Mouse (Mus musculus) forebrain, embryonic 16.5 days (tissue): ENCODE results near the gene Pdxk. TPM values are rescaled to one million over a fixed set of nuclear protein-coding genes. Genes with fewer than 3 reads are reported as not detected.
A peak's percentile ranks its signal among the peaks of the same experiment; 100 is the strongest.

Source experiments
- ATAC-seq: fragments of 200-750 bp; cut with Nextera tagmentation; 2 replicates; pipeline ENCODE4 v1.8.0; 2017; ENCODE audit warnings: mild to moderate bottlenecking, moderate library complexity
- H3K27ac ChIP-seq: fragments of 300-500 bp; sonication (generic); 2 replicates; pipeline ENCODE4 v1.5.1; 2014; ENCODE audit warnings: low read length, control low read depth
- H3K27me3 ChIP-seq: fragments of 300-500 bp; sonication (generic); replicated peaks from 2 replicates; pipeline ENCODE4 v1.6.1; 2014; ENCODE audit warnings: low read length; ENCODE audit not compliant: control insufficient read depth, insufficient read depth
- H3K36me3 ChIP-seq: fragments of 300-500 bp; sonication (generic); 2 replicates; pipeline ENCODE4 v1.6.1; 2014; ENCODE audit not compliant: control insufficient read depth, insufficient read depth
- H3K4me1 ChIP-seq: fragments of 300-500 bp; sonication (generic); replicated peaks from 2 replicates; pipeline ENCODE4 v1.6.1; 2014; ENCODE audit warnings: low read length; ENCODE audit not compliant: control insufficient read depth, insufficient read depth
- H3K4me2 ChIP-seq: fragments of 300-500 bp; sonication (generic); 2 replicates; pipeline ENCODE4 v1.6.1; 2014; ENCODE audit warnings: mild to moderate bottlenecking, low read length, control low read depth
- H3K4me3 ChIP-seq: fragments of 300-500 bp; sonication (generic); replicated peaks from 2 replicates; pipeline ENCODE4 v1.5.1; 2014; ENCODE audit warnings: mild to moderate bottlenecking, low read length, control low read depth
- H3K9ac ChIP-seq: fragments of 300-500 bp; sonication (generic); replicated peaks from 2 replicates; pipeline ENCODE4 v1.6.1; 2014; ENCODE audit warnings: low read depth, low read length, control low read depth
- H3K9me3 ChIP-seq: fragments of 300-500 bp; sonication (generic); 2 replicates; pipeline ENCODE4 v1.6.1; 2016; ENCODE audit warnings: low read length; ENCODE audit not compliant: control insufficient read depth
- WGBS: fragments of 180-500 bp; shearing (Covaris S2); extraction: QIAGEN DNeasy Blood & Tissue Kit; methylation state at CpG from one replicate; pipeline ENCODE4 v1.1.7; 2014; 5-methylcytosine and 5-hydroxymethylcytosine counted together
- polyA plus RNA-seq: library from polyadenylated mRNA; unstranded; fragments of >200 nt; fragmentation: Nextera tagmentation; extraction: Ambion mirVana; gene quantifications from 2 replicates; pipeline ENCODE4 v1.2.1, GENCODE M21; 2015

Gene Pdxk
- polyA plus RNA-seq, 1 experiment from 2014 or later = 23.0 TPM

DNA sequence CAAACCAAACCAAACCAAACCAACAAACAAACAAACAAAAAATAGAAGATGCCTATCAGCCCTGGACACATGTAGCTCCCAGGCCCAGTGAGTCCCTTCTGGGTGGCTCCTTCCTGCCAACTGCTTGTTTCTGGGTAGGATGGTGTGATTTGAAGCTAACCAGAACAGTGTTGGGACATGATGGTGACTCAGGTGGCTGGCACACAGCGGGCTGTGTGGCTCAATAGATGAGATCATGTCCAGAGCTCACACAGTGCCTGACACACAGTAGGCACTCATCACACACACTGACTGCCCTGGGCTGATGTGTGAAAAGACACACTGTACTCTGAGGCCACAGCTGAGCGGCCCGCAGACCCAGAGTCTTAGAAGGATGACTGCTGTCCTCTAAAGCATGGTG lies 18.6 kb downstream of the Pdxk start:
- ATAC-seq = no peak
- no peaks in the 10 kb centered on the region for H3K27me3 ChIP-seq
- no peak overlapping the region for H3K4me2 ChIP-seq
- no peak overlapping the region for H3K9ac ChIP-seq
- H3K36me3 ChIP-seq = 0 out of 2 replicates have a peak, but pooled peaks cover 2% of the 10 kb centered on the region
- H3K4me3 ChIP-seq = no peak overlapping the region
- 94% methylated on average over 3 of the region's 3 CpGs for WGBS
- no peaks in the 10 kb centered on the region for H3K9me3 ChIP-seq
- no peaks in the 10 kb centered on the region for H3K4me1 ChIP-seq
- no peak overlapping the region for H3K27ac ChIP-seq

DNA sequence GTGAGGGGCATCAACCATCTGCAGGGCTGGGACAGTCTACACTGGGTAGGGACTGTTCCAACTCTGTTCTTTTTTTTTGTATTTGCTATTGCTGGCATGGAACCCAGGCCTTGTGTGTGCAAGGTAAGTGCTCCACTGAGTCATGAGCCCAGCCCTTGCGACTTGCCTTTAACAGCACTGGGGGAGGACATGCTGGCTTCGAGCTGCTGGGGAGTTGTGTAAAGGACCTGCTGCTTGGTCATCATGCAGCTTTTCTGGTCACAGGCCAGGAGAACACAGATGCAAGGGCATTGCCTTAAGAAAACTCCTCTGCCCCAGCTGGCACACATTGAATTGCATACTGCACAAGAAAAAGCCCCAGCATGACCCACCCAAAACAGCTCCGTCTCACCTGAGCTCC lies 22.5 kb downstream of the Pdxk start:
- Histone ChIP-seq H3K4me1 (no peaks in the 10 kb centered on the region), H3K9ac (no peak overlapping the region), H3K9me3 (no peaks in the 10 kb centered on the region), H3K27me3 (no peaks in the 10 kb centered on the region), H3K27ac (no peak overlapping the region), H3K4me3 (no peak overlapping the region), H3K36me3 (0 out of 2 replicates have a peak, but pooled peaks cover 2% of the 10 kb centered on the region), H3K4me2 (no peak overlapping the region)
- ATAC-seq = no peak
- WGBS = 97% methylated on average over 3 of the region's 3 CpGs

DNA sequence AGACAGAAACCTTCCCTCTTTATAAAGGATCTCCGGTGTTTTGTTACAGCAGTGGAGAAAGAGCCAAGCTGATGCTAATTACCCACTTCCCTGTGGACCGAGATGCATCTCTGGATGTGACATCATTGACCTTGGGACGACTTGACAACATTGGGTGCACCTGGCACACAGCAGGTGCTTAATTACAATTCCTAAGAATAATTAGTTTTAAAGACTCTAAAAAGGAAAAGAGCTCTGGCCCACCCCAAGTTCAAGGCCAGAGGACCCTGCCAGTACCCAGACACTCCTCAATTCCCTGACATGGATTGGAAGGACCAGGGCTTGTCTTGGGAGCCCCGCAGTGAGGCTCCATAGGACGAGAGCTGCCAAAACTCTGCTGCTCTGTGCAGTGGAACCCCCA lies 23.2 kb downstream of the Pdxk start:
- ATAC-seq = no peak
- Histone ChIP-seq H3K27ac (no peak overlapping the region), H3K9ac (no peak overlapping the region), H3K4me1 (no peaks in the 10 kb centered on the region), H3K4me2 (no peak overlapping the region), H3K36me3 (0 out of 2 replicates have a peak, but pooled peaks cover 2% of the 10 kb centered on the region), H3K27me3 (no peaks in the 10 kb centered on the region), H3K9me3 (no peaks in the 10 kb centered on the region), H3K4me3 (no peak overlapping the region)
- whole genome bisulfite sequencing = 72% methylated on average over 5 of the region's 5 CpGs

DNA sequence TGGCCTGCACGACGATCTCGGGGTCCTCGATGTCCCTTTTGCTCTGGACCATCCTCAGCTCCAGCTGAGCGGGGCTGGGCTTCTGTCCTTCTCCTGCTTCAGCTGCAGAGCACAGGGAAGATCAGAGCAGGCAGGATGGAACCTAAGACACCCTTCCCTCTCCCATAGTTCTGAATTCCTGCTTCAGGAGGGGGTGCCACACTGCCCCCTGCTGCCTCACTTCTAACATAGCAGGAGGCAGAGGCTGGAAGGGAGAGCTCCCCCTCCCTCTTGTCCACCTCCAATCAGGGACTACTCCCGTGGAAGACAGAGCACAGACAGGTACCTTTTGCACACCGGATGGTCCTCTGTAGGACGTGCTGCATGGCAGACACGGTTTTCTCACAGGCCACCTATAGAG lies 24.0 kb downstream of the Pdxk start:
- no peak overlapping the region for H3K4me2 ChIP-seq
- no peaks in the 10 kb centered on the region for H3K4me1 ChIP-seq
- no peak overlapping the region for H3K27ac ChIP-seq
- no peak for ATAC-seq
- H3K9ac ChIP-seq = no peak overlapping the region
- 66% methylated on average over 9 of the region's 9 CpGs for WGBS
- 0 out of 2 replicates have a peak, but pooled peaks cover 2% of the 10 kb centered on the region for H3K36me3 ChIP-seq
- no peak overlapping the region for H3K4me3 ChIP-seq
- H3K9me3 ChIP-seq = no peaks in the 10 kb centered on the region
- no peaks in the 10 kb centered on the region for H3K27me3 ChIP-seq

DNA sequence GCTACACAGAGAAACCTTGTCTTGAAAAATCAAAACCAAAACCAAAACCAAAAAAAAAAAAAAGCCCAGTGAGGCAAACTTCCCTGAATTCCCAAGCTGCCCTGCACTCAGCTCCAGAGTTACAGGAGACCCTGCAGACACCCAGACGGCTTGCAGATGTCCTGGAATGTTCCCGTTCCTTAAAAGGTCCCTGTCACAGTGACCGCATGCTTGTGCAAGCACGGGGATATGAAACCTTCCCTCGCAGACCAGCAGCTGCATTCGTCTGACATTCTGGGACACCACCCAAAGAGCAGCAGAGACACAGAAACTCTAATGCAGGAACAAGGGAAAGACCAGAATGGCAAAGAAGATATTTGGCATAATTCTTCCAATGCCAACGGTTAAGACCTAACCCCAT lies 24.8 kb downstream of the Pdxk start:
- no peak overlapping the region for H3K4me3 ChIP-seq
- 89% methylated on average over 7 of the region's 7 CpGs for WGBS
- H3K36me3 ChIP-seq = 0 out of 2 replicates have a peak, but pooled peaks cover 2% of the 10 kb centered on the region
- H3K9me3 ChIP-seq = no peaks in the 10 kb centered on the region
- ATAC-seq = no peak
- H3K4me2 ChIP-seq = no peak overlapping the region
- no peak overlapping the region for H3K9ac ChIP-seq
- no peaks in the 10 kb centered on the region for H3K4me1 ChIP-seq
- H3K27me3 ChIP-seq = no peaks in the 10 kb centered on the region
- H3K27ac ChIP-seq = no peak overlapping the region

DNA sequence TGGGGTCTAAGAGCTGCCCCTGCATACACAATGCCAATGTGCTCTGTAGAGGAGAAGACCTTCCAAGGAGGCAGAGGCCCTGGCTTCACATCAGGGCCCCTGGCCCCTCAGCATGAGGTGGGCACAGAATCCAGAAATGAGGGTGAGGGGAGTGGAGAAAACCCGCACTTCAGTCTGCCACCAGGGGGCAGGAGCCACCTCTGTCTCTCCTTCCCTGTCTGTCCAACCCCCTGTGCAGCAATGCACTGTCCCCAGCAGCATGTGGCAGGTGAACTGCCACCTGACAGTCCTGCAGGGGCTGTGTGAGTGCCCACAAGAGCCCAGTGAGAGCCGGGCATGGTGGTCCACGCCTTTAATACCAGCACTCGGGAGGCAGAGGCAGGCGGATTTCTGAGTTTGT lies 25.2 kb downstream of the Pdxk start:
- Histone ChIP-seq H3K4me3 (no peak overlapping the region), H3K27me3 (no peaks in the 10 kb centered on the region), H3K4me2 (no peak overlapping the region), H3K27ac (no peak overlapping the region), H3K4me1 (no peaks in the 10 kb centered on the region), H3K9me3 (no peaks in the 10 kb centered on the region), H3K9ac (no peak overlapping the region), H3K36me3 (0 out of 2 replicates have a peak, but pooled peaks cover 2% of the 10 kb centered on the region)
- WGBS = 67% methylated on average over 5 of the region's 5 CpGs
- ATAC-seq = no peak

DNA sequence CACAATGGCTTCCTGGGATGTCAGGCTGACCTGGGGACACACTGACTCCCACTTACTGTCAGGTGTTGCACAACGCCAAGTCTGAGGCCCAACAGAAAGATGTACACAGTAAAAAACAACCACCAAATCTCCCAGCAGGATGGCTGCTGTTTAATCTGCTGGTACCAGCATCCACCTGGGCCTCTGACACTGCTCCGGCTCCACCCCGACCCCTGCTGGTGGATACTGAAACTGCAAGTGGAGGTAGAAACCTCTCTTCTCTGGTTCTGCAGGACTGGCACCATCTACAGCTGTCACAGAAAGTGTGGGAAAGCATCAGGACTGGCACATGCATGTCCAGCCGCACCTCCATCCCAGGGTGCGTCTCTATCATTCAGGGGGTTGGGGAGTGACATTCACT lies 26.7 kb downstream of the Pdxk start:
- Histone ChIP-seq H3K9ac (no peak overlapping the region), H3K4me3 (no peak overlapping the region), H3K4me2 (no peak overlapping the region), H3K36me3 (no peaks in the 10 kb centered on the region), H3K9me3 (no peaks in the 10 kb centered on the region), H3K27me3 (no peaks in the 10 kb centered on the region), H3K27ac (no peak overlapping the region), H3K4me1 (no peaks in the 10 kb centered on the region)
- 16% methylated on average over 5 of the region's 5 CpGs for WGBS
- peak; percentile 41 for ATAC-seq

DNA sequence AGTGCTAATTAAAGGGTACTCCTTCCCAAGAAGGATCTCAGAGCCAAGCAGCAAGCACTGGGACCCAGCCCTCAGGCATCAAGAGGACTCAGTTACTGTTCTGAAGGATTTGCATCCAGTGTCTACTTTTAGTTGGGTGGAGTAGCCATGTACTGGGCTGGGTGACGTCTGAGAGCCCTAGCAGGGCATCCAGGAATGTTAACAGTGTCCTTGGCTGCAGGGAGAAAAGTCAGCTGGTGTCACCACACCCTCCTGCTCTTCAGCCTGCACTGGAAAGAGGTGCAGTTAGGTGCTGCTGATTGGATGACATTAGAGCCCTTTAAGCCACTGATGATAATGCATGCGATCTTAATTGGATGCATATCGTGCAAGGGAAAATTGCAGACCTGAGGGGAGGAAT lies 31.9 kb downstream of the Pdxk start:
- ATAC-seq = no peak
- Histone ChIP-seq H3K27ac (no peak overlapping the region), H3K9me3 (no peaks in the 10 kb centered on the region), H3K4me2 (no peak overlapping the region), H3K4me3 (no peak overlapping the region), H3K9ac (no peak overlapping the region), H3K27me3 (no peaks in the 10 kb centered on the region), H3K4me1 (no peaks in the 10 kb centered on the region), H3K36me3 (peaks cover 7% of the 10 kb centered on the region)
- WGBS = 64% methylated on average over 3 of the region's 3 CpGs

DNA sequence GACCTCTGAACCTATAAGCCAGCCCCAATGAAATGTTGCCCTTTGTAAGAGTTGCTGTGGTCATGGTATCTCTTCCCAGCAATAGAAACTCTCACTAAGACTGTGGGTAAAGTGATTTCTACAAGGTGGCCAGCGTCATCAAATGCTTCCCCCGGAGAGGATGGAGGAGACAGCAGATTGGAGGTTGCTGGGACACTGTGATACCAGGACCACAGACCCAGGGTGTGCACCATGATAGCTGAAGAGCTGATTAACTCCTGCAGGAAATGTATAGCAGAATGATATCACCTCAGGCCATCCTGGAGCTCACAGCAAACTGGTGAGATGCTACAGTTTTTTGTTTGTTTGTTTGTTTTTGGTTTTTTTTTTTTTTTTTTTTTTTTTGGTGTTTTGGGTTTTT lies 35.0 kb downstream of the Pdxk start:
- H3K4me2 ChIP-seq = no peak overlapping the region
- no peak overlapping the region for H3K4me3 ChIP-seq
- 93% methylated on average over 2 of the region's 2 CpGs for WGBS
- ATAC-seq = no peak
- no peak overlapping the region for H3K27ac ChIP-seq
- no peaks in the 10 kb centered on the region for H3K27me3 ChIP-seq
- H3K4me1 ChIP-seq = peaks cover 17% of the 10 kb centered on the region
- H3K9ac ChIP-seq = no peak overlapping the region
- H3K36me3 ChIP-seq = peaks cover 10% of the 10 kb centered on the region
- no peaks in the 10 kb centered on the region for H3K9me3 ChIP-seq

DNA sequence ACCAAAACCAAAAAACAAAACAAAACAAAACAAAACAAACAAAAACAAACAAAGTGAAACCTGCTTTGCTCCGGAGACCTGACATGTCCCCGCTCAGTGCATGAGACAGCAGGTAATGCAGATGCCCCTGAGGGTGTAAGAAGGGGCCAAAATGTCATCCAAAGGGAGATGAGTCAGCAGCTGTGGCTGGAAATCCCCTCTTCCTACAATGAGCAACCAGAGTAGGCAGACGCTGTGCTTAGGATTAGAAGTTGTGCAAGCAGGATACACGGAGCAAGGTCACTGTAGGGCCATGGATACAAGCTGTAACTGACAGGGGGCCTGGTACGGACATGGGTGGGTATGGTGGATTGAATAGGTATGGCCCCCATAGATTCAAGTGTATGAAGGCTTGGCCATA lies 35.6 kb downstream of the Pdxk start:
- H3K9ac ChIP-seq = no peak overlapping the region
- no peak overlapping the region for H3K4me2 ChIP-seq
- H3K27me3 ChIP-seq = no peaks in the 10 kb centered on the region
- no peak overlapping the region for H3K27ac ChIP-seq
- H3K4me3 ChIP-seq = no peak overlapping the region
- H3K9me3 ChIP-seq = no peaks in the 10 kb centered on the region
- ATAC-seq = no peak
- peaks cover 10% of the 10 kb centered on the region for H3K36me3 ChIP-seq
- peaks cover 17% of the 10 kb centered on the region for H3K4me1 ChIP-seq
- 94% methylated on average over 5 of the region's 5 CpGs for WGBS
